12 mouse cellular contexts compared by ENCODE assay signal in the genomic region with DNA sequence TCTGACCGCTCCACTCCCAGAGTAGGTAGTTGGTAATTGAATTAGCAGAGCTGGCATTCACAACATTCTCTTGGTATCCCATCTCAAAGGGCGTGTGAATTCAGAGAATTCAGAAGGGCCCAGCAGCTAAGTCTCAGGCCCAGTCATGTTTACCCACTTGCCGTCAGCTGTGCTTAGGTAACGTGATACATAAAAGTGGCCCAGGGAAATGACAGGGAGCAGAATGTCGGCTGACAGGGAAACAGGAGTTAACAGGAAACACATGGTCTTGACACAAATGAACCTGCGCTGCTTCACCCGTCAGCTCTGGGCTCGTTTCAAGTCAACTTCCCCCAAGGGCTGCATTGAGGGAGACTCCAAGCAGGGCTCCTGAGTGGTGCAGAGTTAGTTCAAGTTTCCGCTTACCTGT.
DNase-seq lines count a peak whose midpoint lies in the region; ATAC-seq lines count a peak whose summit lies in the region.
"Had no signal": no experiment of that assay in that cellular context is flagged by ENCODE, and none has a peak within 500 bp of the region (broad histone marks: within the 10 kb centered on the region; RNA-seq: fewer than 3 reads in every experiment).

No protein-coding gene starts in this region.

- no peak for DNase-seq in heart, postnatal 4 days
- DNase-seq in lung, postnatal 14 days, result no peak
- peak; percentile 34 for DNase-seq in skeletal muscle tissue, adult 2 months (ENCODE audit: low read depth, low spot score)
- DNase-seq in natural killer cell, adult 2 months (ENCODE audit: low spot score in 2 of 2), result no peak
- no peak for DNase-seq in layer of hippocampus, postnatal 10 days (ENCODE audit: low spot score in 2 of 2)

- ATAC-seq in heart, embryonic 11.5 days (replicated peaks; ENCODE audit: insufficient number of reproducible peaks, low FRiP score, low TSS enrichment), result no peak
- peak; percentile 49 for ATAC-seq in lung, embryonic 16.5 days (ENCODE audit: low read depth)
- no peak for ATAC-seq in embryonic facial prominence, embryonic 13.5 days (ENCODE audit: insufficient number of reproducible peaks, insufficient read depth, low FRiP score, low TSS enrichment, low read depth)
- ATAC-seq: inflammation-experienced regulatory T-cells, adult 6 months; midbrain, embryonic 15.5 days; Patski had no signal

- H3K4me1 ChIP-seq in heart, embryonic 11.5 days (ENCODE audit: control insufficient read depth, insufficient read depth, low read length), result peaks cover 37% of the 10 kb centered on the region
- H3K4me1 ChIP-seq in lung, embryonic 16.5 days (replicated peaks; ENCODE audit: control insufficient read depth, insufficient read depth, low read length), result peaks cover 15% of the 10 kb centered on the region; the same call in 1 of the 2 replicates
- H3K4me1 ChIP-seq in embryonic facial prominence, embryonic 13.5 days, result peaks cover 43% of the 10 kb centered on the region
- H3K4me1 ChIP-seq: midbrain, embryonic 15.5 days had no signal

- 0 out of 2 replicates have a peak, but pooled peaks cover 2% of the 10 kb centered on the region for H3K36me3 ChIP-seq in heart, embryonic 11.5 days (ENCODE audit: control insufficient read depth, insufficient read depth, low read length)
- H3K36me3 ChIP-seq in lung, embryonic 16.5 days (ENCODE audit: control insufficient read depth, insufficient read depth, low read length), result no peaks in the 10 kb centered on the region
- H3K36me3 ChIP-seq in embryonic facial prominence, embryonic 13.5 days, result peaks cover 3% of the 10 kb centered on the region; the same call in 1 of the 2 replicates
- H3K36me3 ChIP-seq: midbrain, embryonic 15.5 days had no signal

- H3K4me3 ChIP-seq in heart, embryonic 11.5 days (ENCODE audit: low read depth, low read length), result no peak overlapping the region
- H3K4me3 ChIP-seq in lung, embryonic 16.5 days (ENCODE audit: low read length), result no peak overlapping the region
- H3K4me3 ChIP-seq in embryonic facial prominence, embryonic 13.5 days, result no peak overlapping the region
- H3K4me3 ChIP-seq: midbrain, embryonic 15.5 days had no signal

- H3K9me3 ChIP-seq in heart, embryonic 11.5 days (replicated peaks; ENCODE audit: control insufficient read depth, low read length), result no peaks in the 10 kb centered on the region
- H3K9me3 ChIP-seq in lung, embryonic 16.5 days (ENCODE audit: control insufficient read depth, low read length), result no peaks in the 10 kb centered on the region
- no peaks in the 10 kb centered on the region for H3K9me3 ChIP-seq in embryonic facial prominence, embryonic 13.5 days
- H3K9me3 ChIP-seq: midbrain, embryonic 15.5 days had no signal

- no peak overlapping the region for H3K4me2 ChIP-seq in heart, embryonic 11.5 days
- H3K4me2 ChIP-seq in lung, embryonic 16.5 days (ENCODE audit: low read depth, low read length), result no peak overlapping the region
- peak overlapping the region; percentile 21 for H3K4me2 ChIP-seq in embryonic facial prominence, embryonic 13.5 days
- H3K4me2 ChIP-seq: liver, embryonic 11.5 days; midbrain, embryonic 15.5 days had no signal

- WGBS in heart, embryonic 11.5 days (ENCODE audit: insufficient replicate concordance), result 28% methylated on average over 9 of the region's 9 CpGs
- WGBS in lung, embryonic 16.5 days, result 36% methylated on average over 9 of the region's 9 CpGs
- 11% methylated on average over 9 of the region's 9 CpGs for WGBS in embryonic facial prominence, embryonic 13.5 days

- H3K9ac ChIP-seq in heart, embryonic 11.5 days (ENCODE audit: low read depth, low read length), result no peak overlapping the region
- H3K9ac ChIP-seq in lung, embryonic 16.5 days (ENCODE audit: low read length), result no peak overlapping the region
- no peak overlapping the region for H3K9ac ChIP-seq in embryonic facial prominence, embryonic 13.5 days
- H3K9ac ChIP-seq: midbrain, embryonic 15.5 days had no signal

- 0 out of 2 replicates have a peak, but pooled peaks cover 3% of the 10 kb centered on the region for H3K27me3 ChIP-seq in heart, embryonic 11.5 days (ENCODE audit: control insufficient read depth, insufficient read depth, low read length)
- no peaks in the 10 kb centered on the region for H3K27me3 ChIP-seq in lung, embryonic 16.5 days (ENCODE audit: control insufficient read depth, insufficient read depth, low read depth, low read length)
- peaks cover 6% of the 10 kb centered on the region; the same call in 1 of the 2 replicates for H3K27me3 ChIP-seq in embryonic facial prominence, embryonic 13.5 days
- H3K27me3 ChIP-seq: midbrain, embryonic 15.5 days; Patski had no signal

- peak overlapping the region; percentile 54 for H3K27ac ChIP-seq in heart, embryonic 11.5 days (ENCODE audit: low read depth, low read length)
- no peak overlapping the region for H3K27ac ChIP-seq in lung, embryonic 16.5 days (ENCODE audit: low read length)
- H3K27ac ChIP-seq in embryonic facial prominence, embryonic 13.5 days, result peak overlapping the region; percentile 18; the same call in 1 of the 2 replicates
- H3K27ac ChIP-seq: midbrain, embryonic 15.5 days had no signal
